Mouse (Mus musculus) Patski (cell line): ENCODE measurements around the gene Mroh2a. TPM values are rescaled to one million over a fixed set of nuclear protein-coding genes. Genes with fewer than 3 reads are reported as not detected.
A peak's percentile ranks its signal among the peaks of the same experiment; 100 is the strongest.

Source experiments
- ATAC-seq: fragments of 100-300 bp; one replicate; pipeline ENCODE4 v1.8.0; 2021
- CTCF ChIA-PET: fragments of 350-600 bp; sonication (Branson Sonifier 250); formaldehyde crosslinking; loops from one replicate; lab custom pipeline; 2022; ENCODE audit warnings: inconsistent platforms; lab: Charles Lee
- POLR2A ChIA-PET: fragments of 350-600 bp; sonication (Branson Sonifier 250); formaldehyde crosslinking; loops from one replicate; lab custom pipeline; 2022; ENCODE audit warnings: antibody characterized with exemption, inconsistent platforms; lab: Charles Lee
- DNase-seq: peaks from one replicate; pipeline ENCODE4 v3.0.0-alpha.2; 2011; ENCODE audit warnings: low read depth, low spot score
- H3K27me3 ChIP-seq: fragments of 371-371 bp; one replicate; pipeline ENCODE4 v1.5.1; 2021
- CTCF ChIP-seq: fragments of 100-300 bp; IDR thresholded peaks from one replicate; pipeline ENCODE4 v1.5.1; 2021
- in situ Hi-C: fragments of 300-500 bp; cut with MboI; formaldehyde crosslinking; loops from 3 replicates; pipeline ENCODE4 v1.11.1; 2018; ENCODE audit warnings: low pct_unique_long_range_greater_than_20kb, mixed read lengths
- polyA plus RNA-seq: library from polyadenylated mRNA; unstranded; gene quantifications from one replicate; pipeline ENCODE4 v1.2.3, GENCODE M21; 2021

The Mroh2a gene
- 2.3 TPM for polyA plus RNA-seq

DNA sequence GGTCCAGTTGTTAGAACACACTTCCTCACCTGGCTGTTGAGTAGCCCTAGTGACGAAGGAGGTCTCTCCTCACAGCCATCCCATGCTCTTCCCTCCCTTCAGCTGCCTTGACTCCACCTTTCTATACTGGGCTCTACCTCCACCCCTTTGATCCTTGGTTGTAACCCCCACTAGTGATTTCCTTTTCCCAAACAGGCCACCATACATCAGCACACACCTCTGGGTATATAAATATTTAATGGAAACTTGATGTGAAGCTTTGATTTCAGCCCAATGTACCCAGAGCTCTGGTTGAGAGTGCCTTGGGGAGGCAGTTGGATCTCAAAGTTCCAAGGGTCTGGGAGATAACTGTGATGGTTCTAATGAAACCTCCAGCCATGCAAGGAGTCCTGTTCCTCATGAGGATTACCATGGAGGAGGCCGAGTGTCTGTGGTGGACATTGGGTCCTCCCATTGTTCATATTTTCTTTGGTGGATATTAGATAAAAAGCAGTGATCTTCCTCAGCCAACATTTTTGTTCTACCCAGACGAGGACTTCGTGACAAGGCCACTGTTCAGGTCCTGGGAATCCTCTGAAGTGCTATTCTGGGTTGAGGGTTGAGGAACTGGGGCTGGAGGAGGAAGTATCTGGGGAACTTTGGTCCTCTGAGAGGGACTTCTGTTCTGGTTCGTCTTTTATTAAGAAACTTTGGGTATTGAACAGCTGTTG is at the start of gene Mroh2a:
TSS of gene Mroh2a (plus strand) at position 317 of the 710 bp plus-strand sequence.
- CTCF ChIA-PET = interaction anchor here (1.1 kb wide), 1 partner anchor 18 kb away, joined by 3 read pairs; no protein-coding TSS in a partner anchor
- H3K27me3 ChIP-seq = no peaks in the 10 kb centered on the region
- POLR2A ChIA-PET = no interaction called here
- DNase-seq (no peak), ATAC-seq (no peak)
- no peak for TF ChIP-seq CTCF
- in situ Hi-C loops = no loop called here

DNA sequence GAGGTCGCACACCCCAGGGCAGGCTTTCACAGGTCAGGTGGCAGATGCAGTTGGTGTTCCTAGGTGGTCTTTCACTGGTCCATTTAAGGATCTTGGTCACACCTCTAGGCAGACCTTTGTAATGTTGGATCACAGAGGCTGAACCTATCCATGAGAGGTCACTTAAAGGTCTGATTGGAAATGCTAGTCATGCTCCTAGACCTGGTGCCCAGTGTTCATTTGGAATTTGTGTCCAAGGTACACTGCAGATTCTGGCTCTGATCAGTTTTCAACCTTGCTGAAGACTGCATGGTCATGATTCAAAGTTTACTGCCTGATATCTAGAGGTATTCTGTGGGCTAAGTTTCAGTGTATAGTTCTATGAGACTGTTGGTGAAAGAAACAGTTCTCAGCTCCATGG is 47.1 kb upstream of the Mroh2a start:
- CTCF ChIA-PET = no interaction called here
- no peak for TF ChIP-seq CTCF
- H3K27me3 ChIP-seq = peaks cover 4% of the 10 kb centered on the region
- ATAC-seq = no peak
- POLR2A ChIA-PET = no interaction called here
- no peak for DNase-seq
- in situ Hi-C loops = no loop called here

DNA sequence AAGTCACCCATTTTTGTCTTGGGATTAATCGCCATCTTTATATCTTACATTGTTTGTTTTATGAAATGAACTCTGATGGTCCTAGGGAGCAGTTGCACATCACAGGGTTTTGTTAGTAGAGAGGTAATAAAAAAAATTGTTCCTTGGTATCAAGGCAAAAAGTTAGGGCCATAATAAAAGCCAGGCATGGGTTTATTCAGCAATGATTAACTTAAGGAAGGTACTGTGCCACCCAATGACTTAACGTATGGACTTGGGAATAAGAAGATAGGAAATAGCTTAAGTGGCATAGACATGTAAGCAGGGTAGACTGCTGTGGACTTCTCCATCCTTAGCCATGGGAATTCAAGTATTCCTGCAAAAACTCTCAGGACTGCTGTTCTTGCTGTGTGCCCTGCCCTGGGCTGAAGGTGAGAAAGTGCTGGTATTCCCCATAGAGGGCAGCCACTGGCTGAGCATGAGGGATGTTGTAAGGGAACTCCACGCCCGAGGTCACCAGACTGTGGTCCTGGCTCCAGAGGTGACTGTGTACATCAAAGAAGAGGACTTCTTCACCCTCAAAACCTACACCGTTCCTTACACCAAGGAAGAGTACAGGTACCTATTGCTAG is 40.4 kb upstream of the Mroh2a start:
- ChIA-PET POLR2A (no interaction called here), CTCF (no interaction called here)
- no peak for ATAC-seq
- in situ Hi-C loops = no loop called here
- no peak for TF ChIP-seq CTCF
- H3K27me3 ChIP-seq = peaks cover 4% of the 10 kb centered on the region
- no peak for DNase-seq

DNA sequence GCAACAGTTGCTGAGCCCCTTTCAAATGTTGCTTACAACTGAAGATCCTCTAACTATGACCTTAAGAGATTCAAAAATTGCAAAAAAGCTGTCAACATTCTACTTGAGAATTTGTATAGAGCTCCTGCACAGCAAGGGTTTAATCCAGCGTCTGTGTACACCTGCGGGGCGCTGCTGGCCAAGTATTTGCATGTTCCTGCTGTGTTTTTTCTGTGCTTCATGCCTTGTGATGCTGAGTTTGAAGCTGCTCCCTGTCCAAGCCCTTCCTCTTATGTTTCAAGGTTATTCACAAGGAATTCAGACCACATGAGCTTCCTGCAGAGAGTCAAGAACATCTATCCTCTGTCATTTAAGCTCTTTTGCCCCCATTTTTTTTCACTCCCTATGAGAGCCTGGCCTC is 34.6 kb upstream of the Mroh2a start:
- no peak for TF ChIP-seq CTCF
- ATAC-seq (no peak), DNase-seq (no peak)
- H3K27me3 ChIP-seq = no peaks in the 10 kb centered on the region
- CTCF ChIA-PET = interaction anchor here (1.0 kb wide), 1 partner anchor 14 kb away, joined by 3 read pairs; no protein-coding TSS in a partner anchor
- POLR2A ChIA-PET = no interaction called here
- in situ Hi-C loops = no loop called here

DNA sequence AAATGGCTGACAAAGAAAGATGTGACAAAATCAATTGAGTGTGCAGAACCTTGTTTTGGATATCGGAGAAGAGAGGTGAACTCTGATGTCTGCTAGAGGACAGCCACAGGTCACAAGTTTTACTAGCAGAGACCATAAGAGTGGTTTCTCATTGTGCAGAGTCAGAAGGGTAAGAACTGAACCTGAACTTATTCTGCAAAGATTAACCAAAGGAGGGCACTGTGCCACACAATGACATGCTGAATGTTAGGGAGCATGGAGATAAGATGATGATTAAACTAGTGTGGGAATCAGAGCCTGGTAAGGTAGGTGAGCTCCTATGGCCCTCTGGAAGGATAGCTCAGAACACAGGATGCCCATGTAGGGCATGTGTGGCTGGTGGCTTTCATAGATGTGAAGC is 31.1 kb upstream of the Mroh2a start:
- in situ Hi-C loops = no loop called here
- no peak for TF ChIP-seq CTCF
- ChIA-PET CTCF (interaction anchor here (1.0 kb wide), 1 partner anchor 26 kb away, joined by 3 read pairs; no protein-coding TSS in a partner anchor), POLR2A (no interaction called here)
- ATAC-seq (peak; percentile 54), DNase-seq (peak; percentile 39)
- H3K27me3 ChIP-seq = no peaks in the 10 kb centered on the region

DNA sequence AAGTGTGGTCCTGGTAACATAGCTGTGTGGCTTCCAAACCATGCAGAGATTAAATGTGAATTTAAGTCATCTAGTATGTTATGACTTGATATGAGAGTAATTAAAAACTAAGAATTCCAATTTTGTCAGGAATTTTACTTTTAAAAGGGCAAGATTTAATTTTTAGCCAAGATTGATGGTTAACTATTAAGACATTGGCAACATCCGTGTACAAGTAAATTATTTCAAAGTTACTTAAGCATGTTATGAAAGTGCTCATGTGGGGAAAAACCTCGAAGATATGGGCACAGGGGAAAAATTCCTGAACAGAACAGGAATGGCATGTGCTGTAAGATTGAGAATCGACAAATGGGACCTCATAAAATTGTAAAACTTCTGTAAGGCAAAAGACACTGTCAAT is 29.3 kb upstream of the Mroh2a start:
- ATAC-seq (no peak), DNase-seq (no peak)
- CTCF ChIA-PET = no interaction called here
- POLR2A ChIA-PET = no interaction called here
- no peak for TF ChIP-seq CTCF
- in situ Hi-C loops = no loop called here
- H3K27me3 ChIP-seq = no peaks in the 10 kb centered on the region

DNA sequence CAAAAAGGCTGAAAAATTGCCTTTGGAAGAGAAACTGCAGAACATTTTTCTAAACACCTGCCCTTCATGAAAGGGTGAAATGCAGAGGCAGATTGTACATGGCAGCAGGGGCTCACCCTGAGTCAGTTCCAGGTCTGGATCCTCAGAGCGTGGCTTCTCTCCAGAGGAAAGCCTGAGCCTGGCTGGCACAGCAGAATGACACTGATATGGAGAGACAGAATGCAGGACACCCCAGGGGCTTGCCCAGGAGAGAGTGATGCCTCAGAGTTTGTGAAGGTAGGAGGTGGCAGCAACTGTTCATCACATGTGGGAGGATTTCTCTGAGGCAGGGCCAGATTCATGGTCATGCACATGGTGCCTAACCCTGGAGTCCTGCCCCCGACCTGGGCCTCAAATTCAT is 26.8 kb upstream of the Mroh2a start:
- ChIA-PET CTCF (no interaction called here), POLR2A (interaction anchor here (0.6 kb wide), 1 partner anchor 445 kb away, joined by 4 read pairs; the partner anchor contains the start of gene Atg16l1)
- TF ChIP-seq CTCF = no peak
- in situ Hi-C loops = no loop called here
- DNase-seq (no peak), ATAC-seq (no peak)
- no peaks in the 10 kb centered on the region for H3K27me3 ChIP-seq

DNA sequence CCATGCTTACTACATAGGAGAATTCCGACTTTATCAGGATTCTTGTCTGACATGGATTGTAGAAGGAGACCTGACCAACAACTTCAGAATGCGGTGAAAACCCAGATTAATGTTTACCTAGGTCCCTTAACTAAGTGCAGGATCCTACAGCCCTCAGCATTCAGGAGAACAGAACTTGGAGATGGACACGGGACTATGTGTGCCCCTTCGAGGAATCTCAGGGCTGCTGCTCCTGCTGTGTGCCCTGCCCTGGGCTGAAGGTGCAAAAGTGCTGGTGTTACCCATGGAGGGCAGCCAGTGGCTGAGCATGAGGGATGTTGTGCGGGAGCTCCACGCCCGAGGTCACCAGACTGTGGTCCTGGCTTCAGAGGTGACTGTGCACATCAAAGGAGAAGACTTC is 26.3 kb upstream of the Mroh2a start, which contains the start of gene Ugt1a2:
TSS of gene Ugt1a2 (plus strand) at position 146 of the 400 bp plus-strand sequence.
- no peaks in the 10 kb centered on the region for H3K27me3 ChIP-seq
- POLR2A ChIA-PET = no interaction called here

DNA sequence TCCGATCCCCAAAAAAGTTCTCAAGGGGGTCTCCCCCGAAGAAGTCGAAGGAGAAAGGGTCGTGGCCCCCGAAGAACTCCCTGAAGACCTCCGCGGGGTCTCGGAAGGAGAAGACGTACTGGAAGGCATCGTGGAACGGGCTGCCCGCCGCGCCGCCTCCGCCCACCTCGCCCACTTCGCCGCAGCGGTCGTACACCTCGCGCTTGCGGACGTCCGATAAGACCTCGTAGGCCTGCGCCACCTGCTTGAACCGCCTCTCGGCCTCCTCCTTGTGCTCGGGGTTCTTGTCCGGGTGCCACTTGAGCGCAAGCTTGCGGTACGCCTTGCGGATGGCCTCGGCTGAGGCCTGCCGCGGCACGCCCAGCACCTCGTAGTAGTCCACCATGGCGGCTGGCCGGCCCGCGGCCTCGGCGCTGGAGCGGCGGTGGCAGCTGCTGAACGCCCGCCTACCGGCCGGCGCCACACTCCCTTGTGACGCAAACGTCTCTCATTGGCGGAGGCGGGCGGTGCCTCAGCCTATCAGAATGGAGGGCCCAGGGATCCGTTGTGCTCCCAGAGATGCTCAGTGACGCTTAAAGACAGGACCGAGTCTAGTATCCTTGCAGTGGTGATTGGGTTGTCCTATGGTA is 21.4 kb upstream of the Mroh2a start, which contains the start of gene Dnajb3:
TSS of gene Dnajb3 (minus strand) at position 489 of the 629 bp plus-strand sequence.
- in situ Hi-C loops = no loop called here

More for the DNA sequence above, 26.3 kb upstream of the Mroh2a start, which contains the start of gene Ugt1a2:
- DNase-seq = peak; percentile 33
- TF ChIP-seq CTCF = no peak
- in situ Hi-C loops = no loop called here
- CTCF ChIA-PET = interaction anchor here (1.4 kb wide), 1 partner anchor 11 kb away, joined by 3 read pairs; the partner anchor contains the start of gene Ugt1a1
- no peak for ATAC-seq

DNA sequence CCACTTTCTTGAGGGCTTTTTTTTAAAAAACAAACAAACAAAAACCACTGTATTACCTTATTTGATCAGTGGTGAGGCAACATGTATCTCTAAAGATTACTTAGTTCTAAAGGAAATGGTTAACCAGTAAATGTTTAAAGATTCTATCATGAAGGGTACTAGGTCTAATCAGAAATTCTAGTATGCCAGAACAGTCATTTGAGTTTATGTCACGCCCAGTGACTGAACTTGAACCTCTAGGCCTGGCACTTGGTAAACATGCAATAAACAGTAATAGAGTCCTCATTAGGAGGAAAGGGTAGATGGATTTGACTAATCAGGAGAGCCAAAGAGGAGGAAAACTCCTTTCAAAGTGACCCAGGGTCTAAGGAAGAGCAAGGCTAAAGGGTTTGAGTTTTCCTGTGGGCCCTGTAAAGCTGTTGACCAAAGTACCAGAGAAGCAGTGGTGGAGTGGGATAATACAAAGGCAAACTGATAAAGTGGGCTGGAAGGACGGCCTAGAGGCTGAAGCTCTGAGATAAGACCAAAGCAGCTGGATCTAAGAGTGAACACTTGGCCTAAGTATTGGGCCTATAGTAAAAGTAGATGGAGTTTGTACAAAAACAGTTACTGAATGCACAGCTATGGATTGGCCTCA is 19.8 kb upstream of the Mroh2a start:
- in situ Hi-C loops = no loop called here
- no peaks in the 10 kb centered on the region for H3K27me3 ChIP-seq
- no peak for DNase-seq
- CTCF ChIA-PET = no interaction called here
- POLR2A ChIA-PET = interaction anchor here (0.6 kb wide), 1 partner anchor 42 kb away, joined by 3 read pairs; no protein-coding TSS in a partner anchor
- no peak for ATAC-seq
- no peak for TF ChIP-seq CTCF

More for the DNA sequence above, 21.4 kb upstream of the Mroh2a start, which contains the start of gene Dnajb3:
- no peak for TF ChIP-seq CTCF
- DNase-seq (no peak), ATAC-seq (no peak)
- ChIA-PET CTCF (no interaction called here), POLR2A (no interaction called here)
- no peaks in the 10 kb centered on the region for H3K27me3 ChIP-seq
